Mouse (Mus musculus) testis, postnatal 10 days (tissue): ENCODE measurements around the gene Snapc5.

Experiments used
- DNase-seq: peaks from one replicate; pipeline ENCODE4 v3.0.0; 2021; ENCODE audit warnings: low spot score

Snapc5 gene

DNA sequence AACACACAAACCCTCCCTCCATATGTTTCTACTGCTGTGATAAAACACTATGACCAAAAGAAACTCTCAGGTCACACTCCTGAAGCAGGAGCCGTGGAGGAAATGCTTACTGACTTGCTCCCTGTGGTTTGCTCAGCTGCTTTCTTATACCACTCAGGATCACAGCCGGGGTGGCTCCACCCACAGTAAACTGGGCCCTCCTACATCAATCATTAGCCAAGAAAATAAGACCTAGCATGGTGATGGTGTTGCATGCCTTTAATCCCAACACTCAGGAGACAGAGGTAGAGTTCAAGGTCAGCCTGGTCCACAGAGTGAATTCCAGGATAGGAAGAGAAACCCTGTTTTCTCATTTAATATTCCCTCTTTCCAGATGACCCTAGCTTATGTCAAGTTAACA, 20.8 kb downstream of the Snapc5 start:
- no peak for DNase-seq

DNA sequence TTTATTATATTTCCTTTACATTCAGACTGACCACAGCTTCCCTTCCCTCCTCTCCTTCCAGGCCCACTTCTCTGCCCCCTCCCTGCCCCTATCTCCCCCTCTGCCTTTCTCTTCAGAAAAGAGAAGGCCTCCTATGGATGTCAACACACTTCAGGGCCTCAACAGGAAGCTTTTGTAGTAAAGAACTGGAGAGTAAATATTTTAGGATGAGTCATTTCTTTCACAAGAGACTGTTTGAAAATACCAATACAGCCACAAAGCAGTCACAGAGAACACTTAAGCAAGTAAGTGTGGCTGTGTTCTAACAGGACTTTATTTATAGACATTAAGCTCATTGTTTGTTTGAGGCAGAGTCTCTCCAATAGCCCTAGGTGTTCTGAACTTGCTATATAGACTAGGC, 23.3 kb downstream of the Snapc5 start:
- DNase-seq: no peak

DNA sequence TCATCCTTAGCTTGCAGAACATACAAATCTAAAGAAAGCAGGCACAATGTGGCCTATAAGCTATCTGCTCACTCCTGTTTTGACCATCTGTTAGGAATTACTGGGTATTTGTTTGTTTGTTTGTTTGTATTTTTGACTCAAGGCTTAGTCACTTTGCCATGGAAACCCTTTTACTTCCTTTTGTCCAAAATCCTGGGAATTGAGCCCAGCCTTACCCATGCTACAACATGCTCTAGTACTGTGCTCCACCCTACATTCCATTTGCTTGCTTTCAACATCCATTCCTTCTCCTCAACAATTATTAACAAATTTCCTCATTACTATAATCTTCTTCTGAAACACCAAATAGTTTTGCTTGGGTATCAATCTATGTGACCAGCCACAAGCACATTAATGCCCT, 23.8 kb downstream of the Snapc5 start:
- DNase-seq: no peak

DNA sequence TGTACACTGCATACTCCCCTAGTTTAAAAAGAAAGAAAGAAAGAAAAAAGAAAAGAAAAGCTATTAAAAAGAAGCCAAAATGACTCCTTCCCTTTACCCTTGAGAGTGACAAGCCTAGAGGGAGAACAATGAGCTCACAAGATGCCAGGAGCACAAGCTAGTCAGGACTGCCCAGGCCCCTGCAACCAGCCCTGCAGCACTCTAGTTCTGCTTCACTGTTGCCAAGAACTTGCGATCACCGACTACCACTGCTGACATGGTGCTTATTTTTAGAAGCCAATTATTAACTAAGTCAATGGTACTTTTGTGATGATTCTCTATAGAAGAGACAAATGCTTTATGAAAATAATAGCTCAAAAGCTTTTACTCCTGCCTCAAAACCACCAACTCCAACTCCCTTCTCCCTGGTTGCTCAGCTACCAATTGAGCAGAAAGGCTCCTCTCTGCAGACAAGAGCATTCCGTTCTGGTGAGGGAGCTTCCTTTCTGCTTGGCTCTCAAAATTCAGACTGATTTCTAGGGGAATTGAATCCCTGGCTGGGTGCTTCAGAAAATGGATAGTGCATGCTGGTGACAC, 28.5 kb downstream of the Snapc5 start:
- DNase-seq: no peak

DNA sequence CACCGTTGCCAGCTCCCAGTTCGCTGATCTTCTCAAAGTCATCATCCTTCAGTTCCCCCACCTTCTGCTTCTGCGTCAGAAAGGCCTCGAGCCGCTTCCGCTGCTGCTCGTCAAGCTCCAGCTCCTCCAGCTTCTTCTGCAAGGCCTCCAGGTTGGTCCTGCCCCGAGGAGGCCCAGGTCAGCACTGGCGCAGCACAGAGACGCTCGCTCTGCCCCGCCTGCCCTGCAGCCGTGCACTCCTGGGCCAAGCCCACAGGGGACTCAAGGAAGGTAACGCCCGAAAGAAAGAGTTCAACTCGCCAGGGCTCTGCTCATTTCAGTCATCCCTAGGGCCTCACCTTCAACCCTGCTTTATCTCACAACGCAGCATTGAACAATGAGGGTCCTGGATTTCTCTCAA, 35.4 kb downstream of the Snapc5 start:
- DNase-seq: no peak

DNA sequence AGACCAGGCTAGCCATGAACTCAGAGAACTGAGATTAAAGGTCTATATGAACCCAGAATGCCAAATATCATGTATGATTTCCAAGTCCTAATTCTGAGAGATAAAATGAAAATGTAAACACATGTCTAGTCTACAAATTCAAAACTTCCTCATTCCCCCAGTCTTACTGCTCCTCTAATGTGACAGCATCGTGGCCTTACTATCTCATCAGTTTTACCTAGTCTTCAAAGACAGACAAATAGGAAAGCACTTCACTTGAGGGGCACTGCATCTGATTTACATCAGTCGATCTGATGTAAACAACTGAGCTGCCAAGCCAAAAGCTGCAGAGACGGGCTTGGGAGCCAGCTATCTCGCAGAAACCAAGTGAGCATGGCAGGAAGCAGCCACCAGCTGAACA, 37.0 kb downstream of the Snapc5 start:
- DNase-seq: no peak

DNA sequence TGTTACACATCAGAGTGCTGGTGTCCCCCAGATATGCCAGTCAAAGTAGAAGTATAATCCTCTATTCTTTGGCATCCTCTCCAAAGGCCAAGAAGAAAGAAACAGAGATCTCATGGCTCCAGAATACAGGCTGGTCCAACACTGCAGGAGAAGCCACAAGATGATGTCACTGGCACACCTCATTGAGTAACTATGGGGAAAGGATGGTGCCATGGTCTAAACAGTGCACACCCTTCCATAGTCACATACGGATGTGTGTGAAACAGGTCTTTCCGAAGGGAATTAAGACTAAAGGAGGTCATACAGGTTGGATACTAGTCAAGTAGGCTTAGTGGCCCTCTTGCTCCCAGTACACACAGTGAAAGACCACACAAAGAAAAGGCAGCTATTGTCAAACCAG, 37.6 kb downstream of the Snapc5 start:
- no peak for DNase-seq

DNA sequence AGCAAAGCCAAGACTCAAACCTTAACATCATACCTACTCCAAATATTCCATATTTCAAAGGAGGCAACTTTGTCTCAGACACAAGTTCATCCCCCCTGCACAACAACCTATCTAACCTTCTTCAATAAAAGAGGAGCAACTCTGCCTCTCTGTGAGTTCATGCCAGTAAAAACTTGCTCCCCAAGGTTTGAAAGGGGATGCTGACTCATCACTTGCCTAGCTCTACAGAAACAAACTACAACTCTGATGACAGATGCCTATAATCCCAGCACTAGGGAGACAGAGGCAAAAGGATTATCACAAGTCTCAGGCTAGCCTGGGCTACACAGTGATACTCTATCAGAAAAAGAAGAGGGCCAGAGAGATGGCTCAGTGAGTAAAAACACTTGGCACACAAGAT, 38.8 kb downstream of the Snapc5 start:
- no peak for DNase-seq

DNA sequence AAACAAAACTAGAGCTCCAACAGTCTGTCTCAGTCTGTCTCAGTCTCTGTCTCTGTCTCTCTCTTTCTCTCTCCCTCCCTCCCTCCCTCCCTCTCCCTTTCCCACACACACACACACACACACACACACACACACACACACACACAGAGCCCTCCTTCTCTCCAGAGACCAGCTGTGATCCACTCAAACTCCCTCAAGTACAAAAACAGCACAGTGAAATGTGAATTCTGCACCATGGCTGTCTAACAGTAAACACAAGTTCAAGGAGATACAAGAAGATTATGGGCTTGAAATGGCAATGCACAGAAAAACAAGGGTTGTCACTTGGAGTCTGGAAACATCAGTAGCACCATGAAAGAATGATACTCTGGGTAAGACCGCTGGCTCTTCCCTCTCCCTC, 40.2 kb downstream of the Snapc5 start:
- DNase-seq: no peak

DNA sequence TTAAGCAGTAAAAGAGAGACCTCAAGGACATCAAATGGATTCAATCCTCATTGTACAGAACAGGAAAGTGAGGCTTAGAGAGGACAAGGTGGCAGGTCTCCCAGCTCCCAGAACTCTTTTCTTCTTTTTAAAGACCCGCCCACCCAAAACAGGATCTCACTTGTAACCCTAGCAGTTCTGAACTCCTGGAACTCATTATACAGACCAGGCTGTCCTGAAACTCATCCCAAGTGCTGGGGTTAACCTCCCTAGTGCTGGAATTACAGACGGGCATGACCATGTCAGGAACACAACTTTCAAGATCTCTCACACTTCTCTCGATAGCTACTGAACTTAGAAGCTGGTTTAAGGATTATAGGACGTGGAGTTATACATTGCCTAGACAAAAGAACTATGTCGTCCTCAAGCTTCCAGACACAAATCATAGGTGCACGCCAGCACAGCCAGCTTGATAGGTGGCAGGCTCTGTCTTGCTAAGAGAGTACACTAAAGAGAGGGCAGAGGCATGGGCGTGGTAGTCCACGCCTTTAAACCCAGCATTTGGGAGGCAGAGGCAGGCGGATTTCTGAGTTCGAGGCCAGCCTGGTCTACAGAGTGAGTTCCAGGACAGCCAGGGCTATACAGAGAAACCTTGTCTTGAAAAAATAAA, 40.8 kb downstream of the Snapc5 start:
- DNase-seq: no peak

DNA sequence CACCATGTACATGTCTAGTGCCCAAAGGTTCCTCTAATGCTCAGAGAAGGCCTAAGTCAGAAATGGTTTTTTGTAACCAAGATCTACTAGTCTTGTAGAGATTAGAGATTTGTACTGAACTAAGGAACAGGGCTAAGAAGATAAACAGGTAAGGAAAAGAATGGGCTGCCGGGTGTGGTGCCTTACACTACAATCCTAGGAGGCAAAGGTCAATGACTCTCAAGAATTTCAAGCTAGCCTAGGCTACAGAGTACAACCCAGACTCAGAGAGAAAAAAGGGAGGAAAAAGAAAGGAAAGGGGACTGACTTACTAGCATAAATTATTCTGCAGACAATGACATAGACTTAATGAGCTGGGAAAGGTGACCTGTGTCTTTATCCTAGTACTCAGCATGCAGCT, 41.5 kb downstream of the Snapc5 start:
- no peak for DNase-seq

DNA sequence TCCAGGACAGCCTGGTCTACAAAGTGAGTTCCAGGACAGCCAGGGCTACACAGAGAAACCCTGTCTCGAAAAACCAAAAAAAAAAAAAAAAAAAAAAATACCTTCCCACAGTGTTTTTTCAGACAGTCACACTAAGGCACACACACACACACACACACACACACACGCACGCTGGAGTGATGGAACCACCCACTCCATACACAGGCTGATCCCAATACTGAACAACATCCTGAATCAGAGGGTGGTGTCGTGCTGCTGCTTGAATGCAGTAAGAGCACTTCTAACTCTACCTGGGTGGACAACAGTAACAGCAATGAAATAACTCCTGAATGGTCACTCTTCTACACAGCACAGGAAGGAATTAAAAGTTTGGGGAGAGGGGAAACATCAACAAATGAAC, 42.4 kb downstream of the Snapc5 start:
- no peak for DNase-seq

DNA sequence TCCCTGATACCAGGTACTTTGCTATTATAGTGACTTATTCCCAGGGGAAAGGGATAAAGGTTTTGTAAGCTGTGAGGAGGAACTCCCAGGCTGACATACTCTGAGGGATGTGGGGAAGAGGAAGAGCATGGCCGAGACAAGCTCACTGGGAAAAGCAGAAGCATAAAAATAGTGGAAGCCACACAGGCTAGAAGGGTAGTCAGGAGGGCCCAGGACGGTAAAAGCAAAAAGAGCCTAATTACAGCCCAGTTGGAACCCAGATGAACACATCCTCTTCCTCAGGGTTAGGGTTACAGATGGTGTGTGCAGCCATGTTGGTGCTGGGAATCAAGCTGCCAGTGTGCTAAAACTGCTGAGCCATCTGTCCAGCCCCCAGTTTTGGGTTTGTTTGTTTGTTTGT, 43.0 kb downstream of the Snapc5 start:
- no peak for DNase-seq

DNA sequence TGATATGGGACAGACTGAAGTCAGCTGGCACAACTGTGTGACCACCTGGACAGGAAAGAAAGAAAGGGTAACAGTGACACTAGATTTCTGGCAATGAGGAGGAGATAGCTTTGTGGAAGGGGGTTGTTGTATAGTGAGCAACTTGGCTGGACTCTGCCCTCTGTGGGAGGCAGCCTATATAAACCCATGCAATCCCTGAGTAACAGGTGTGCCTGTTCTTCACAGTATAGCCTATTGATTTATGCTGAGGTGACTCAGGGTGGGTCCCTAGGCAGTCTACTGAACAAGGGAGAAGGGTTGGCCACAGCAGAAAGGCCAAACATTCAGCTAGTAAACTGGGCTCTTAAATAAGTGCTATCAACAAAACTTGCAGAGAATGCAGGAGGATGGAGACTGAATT, 46.7 kb downstream of the Snapc5 start:
- DNase-seq: no peak

DNA sequence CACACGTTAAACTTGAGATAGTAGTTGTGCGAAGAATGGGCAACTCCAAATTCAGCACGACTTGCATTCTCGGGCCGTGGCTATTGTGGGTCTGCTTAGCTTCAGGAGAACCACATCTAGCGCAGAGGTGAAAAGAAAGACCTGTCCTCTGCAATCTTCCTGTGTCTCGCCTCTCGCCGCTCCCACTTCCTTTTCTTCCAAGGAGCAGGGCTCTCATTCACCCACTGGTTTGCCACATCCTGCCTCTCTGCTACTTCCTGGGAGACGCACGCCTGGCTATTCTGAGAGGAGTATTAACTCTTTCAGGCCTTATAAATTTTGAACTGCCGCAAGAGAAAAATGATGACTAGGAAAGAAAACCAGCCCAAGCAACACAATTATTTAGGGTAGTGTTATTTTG, 48.7 kb downstream of the Snapc5 start:
- DNase-seq: no peak

DNA sequence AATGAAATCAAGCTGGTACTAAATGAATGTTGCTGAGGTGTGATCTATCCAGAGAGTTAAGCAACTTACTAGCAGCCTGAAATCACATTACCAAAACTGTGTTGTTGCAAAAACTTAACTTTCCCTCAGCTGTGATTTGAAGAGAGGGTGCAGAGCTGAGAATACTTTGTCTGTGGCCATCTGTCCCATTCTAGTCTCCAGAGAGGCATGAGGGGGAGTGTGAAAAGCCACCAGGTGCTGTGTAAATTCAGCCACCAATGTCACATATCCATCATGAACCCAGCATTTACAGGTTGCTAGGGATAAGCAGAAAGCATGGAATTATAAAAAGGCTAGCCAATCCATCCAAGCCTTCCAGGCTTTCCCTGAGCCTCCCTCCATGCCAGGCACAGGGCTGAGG, 49.9 kb downstream of the Snapc5 start:
- DNase-seq: no peak

DNA sequence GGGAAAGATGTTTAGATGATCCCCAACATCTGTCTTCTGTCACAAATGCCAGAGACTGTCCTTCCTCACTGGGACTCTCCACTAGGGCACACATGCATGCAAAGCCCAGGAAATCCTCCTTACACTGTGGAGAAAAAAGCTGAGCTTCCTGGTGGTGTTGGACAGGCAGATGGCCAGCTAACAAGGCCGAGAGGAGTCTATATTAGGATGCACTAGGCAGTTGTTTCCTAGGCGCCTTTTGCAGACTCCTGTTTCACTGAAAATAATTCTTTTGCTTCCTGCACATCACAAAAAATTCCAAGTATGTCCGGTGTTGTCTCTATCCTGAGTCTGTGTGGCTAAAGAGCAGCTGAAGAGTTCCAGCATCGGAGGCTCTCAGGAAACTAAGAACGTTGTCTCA, 52.1 kb downstream of the Snapc5 start:
- DNase-seq: no peak

DNA sequence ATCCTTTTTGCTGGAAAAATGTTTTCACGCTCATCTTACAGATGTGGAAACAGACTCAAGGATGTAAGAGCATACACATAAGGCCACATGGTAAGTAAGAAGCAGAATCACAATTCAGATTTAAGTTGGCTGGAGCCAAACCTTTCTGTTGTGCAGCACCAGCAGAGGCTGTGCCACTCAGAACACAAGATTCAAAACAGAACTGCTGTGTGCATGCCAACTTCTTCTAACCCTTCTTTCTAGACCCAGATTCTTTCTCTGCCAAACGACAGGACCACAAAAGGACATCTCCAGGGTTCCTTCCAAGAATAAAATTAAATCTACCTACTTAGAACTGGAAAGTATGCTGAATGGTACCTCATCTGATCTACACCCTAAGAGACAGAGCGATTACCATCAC, 52.6 kb downstream of the Snapc5 start:
- no peak for DNase-seq

DNA sequence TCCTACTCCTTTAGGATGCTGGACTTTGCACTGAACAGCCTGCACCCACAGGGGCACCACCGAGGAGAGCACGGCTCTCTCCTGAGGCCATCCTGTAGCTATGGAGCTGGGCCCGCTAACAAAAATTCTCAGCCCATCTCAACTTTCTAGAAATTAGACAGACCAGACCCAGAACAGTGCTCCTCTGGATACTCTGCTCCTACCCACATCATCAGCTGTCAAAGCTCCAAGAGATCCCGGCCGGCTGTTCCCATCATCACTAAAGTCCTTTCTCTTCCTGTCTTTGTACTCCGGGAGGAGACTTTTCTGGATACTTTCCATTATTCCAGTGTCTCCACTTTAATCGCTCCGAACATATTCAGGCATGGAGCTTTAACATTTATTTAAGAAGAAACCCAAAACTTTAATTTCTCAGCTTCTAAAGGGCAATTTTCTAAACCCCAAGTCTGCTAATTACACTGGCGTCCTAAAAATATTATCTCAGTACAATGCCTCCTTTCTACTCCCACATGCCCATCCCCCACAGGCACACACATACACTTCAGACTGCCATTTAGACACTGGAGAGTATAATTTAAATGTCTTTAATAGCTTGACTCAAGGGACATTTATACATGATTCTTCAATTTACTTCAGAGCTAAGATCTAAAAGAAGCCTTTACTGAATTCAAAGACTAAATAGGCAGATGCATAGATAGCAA, 53.3 kb downstream of the Snapc5 start:
- DNase-seq: peak; percentile 53
